Mouse (Mus musculus) liver, postnatal 0 days (tissue): Measurements from ENCODE around the gene 2410004P03Rik.

Experiments
- CTCF ChIP-seq: sonication (generic); IDR thresholded peaks from 2 replicates; pipeline ENCODE4 v1.5.1; 2016; ENCODE audit warnings: antibody characterized with exemption, low read depth
- EP300 ChIP-seq: IDR thresholded peaks from 2 replicates; pipeline ENCODE4 v1.6.1; 2016; ENCODE audit warnings: antibody characterized with exemption, low read depth, mild to moderate bottlenecking

DNA sequence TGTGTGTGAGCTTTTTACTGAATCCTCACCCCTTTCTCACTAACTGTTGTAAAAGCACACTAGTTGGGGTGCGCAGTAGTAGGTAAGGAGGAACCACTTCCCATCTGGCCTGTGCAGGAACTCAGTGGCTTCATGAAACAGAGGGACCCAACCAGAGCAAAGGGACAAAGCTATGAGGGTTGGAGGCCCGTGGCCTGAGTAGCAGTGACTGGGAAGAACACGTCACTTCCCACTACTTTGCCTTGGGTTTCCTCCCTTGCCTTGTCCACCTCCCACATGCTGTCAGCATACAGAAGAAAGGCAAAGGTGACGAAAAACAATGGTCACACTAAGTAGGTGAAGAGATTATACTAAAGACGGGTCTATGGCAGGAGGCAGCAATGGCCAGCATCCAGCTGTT lies 15.2 kb downstream of the 2410004P03Rik start:
- TF ChIP-seq CTCF (no peak), EP300 (no peak)
